In the genomic region with DNA sequence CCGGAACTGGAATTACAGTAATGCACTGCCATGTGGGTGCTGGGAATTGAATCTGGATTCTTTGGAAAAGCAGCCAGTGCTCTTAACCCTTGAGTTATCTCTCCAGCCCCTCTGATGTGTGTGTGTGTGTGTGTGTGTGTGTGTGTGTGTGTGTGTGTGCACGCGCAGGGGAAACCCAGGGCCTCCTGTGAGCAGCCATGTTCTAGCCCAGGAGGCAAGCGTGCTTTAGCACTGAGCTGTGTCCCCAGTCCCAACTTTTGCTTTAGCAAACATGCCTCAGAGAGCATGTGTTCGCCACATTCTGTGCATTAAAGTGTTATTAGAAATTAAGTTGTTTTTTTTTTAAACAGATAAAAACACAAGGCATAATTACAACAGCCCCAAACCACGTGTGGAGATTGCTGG, we compare ENCODE assay signal across 10 mouse cellular contexts.
"Had no signal": no experiment of that assay in that cellular context is flagged by ENCODE, and none has a peak within 500 bp of the region (broad histone marks: within the 10 kb centered on the region; RNA-seq: fewer than 3 reads in every experiment).

No protein-coding gene starts in this region.

- H3K4me3 ChIP-seq: kidney, embryonic 15.5 days; left cerebral cortex, adult 2 months; limb, embryonic 12.5 days; liver, embryonic 13.5 days; midbrain, embryonic 13.5 days; stomach, embryonic 15.5 days had no signal

- H3K4me1 ChIP-seq: kidney, embryonic 15.5 days; limb, embryonic 12.5 days; midbrain, embryonic 13.5 days; stomach, embryonic 15.5 days had no signal

- ATAC-seq: liver, postnatal 0 days; midbrain, embryonic 13.5 days had no signal

- H3K27ac ChIP-seq: kidney, embryonic 15.5 days; left cerebral cortex, adult 2 months; limb, embryonic 12.5 days; liver, embryonic 13.5 days; midbrain, embryonic 13.5 days; stomach, embryonic 15.5 days had no signal

- H3K36me3 ChIP-seq: kidney, embryonic 15.5 days; limb, embryonic 12.5 days; liver, embryonic 13.5 days; midbrain, embryonic 13.5 days; stomach, embryonic 15.5 days had no signal

- DNase-seq: kidney, postnatal 14 days; liver; right cerebral cortex, postnatal 14 days had no signal

- H3K27me3 ChIP-seq: kidney, embryonic 15.5 days; limb, embryonic 12.5 days; liver, embryonic 13.5 days; midbrain, embryonic 13.5 days; stomach, embryonic 15.5 days had no signal

- H3K9me3 ChIP-seq: kidney, embryonic 15.5 days; midbrain, embryonic 13.5 days; stomach, embryonic 15.5 days had no signal

- H3K9ac ChIP-seq: kidney, embryonic 15.5 days; limb, embryonic 12.5 days; liver, embryonic 13.5 days; liver, postnatal 0 days; midbrain, embryonic 13.5 days; stomach, embryonic 15.5 days had no signal

- H3K4me2 ChIP-seq: kidney, embryonic 15.5 days; limb, embryonic 12.5 days; liver, embryonic 13.5 days; midbrain, embryonic 13.5 days; stomach, embryonic 15.5 days had no signal
